Mouse (Mus musculus) bone marrow, adult 2 months (tissue): Measurements from ENCODE around the gene 1500011B03Rik.

Experiments used
- CTCF ChIP-seq: fragments of 200-500 bp; IDR thresholded peaks from 2 replicates; pipeline ENCODE4 v1.5.1; 2011; ENCODE audit warnings: low read length, control low read depth; ENCODE audit not compliant: control insufficient read depth, insufficient read depth
- POLR2A ChIP-seq: fragments of 200-500 bp; IDR thresholded peaks from 2 replicates; pipeline ENCODE4 v1.6.1; 2011; ENCODE audit warnings: low read depth, mild to moderate bottlenecking, control low read depth, low read length, borderline replicate concordance; ENCODE audit not compliant: control insufficient read depth

- no peak for TF ChIP-seq CTCF
- no peak for TF ChIP-seq POLR2A
Observed at GRCm38 (mm10) chr5:114783405-114784163, 39.7 kb downstream of the 1500011B03Rik start.
